Mouse (Mus musculus): ENCODE measurements at regions not wholly inside any gene's neighbourhood (a gene's known extent, or its start where the extent isn't known, plus 50 kb on each side); places are given as distances from the start of the nearest gene placed in this dataset.

- no peak overlapping the region for H3K4me2 ChIP-seq (ENCODE audit: low read length)
- no peaks in the 10 kb centered on the region for H3K36me3 ChIP-seq (ENCODE audit: insufficient read depth, low read length)
- H3K9me3 ChIP-seq (replicated peaks; ENCODE audit: low read length) = no peaks in the 10 kb centered on the region
- ATAC-seq (replicated peaks; ENCODE audit: low FRiP score, low read depth) (no peak), DNase-seq (ENCODE audit: low spot score) (no peak)
- no peak overlapping the region for H3K4me3 ChIP-seq (replicated peaks; ENCODE audit: low read depth, low read length)
- WGBS = 81% methylated on average over 9 of the region's 9 CpGs
- H3K27ac ChIP-seq = no peak overlapping the region
- H3K27me3 ChIP-seq (ENCODE audit: insufficient read depth, low read length) = no peaks in the 10 kb centered on the region
- no peak overlapping the region for H3K9ac ChIP-seq (ENCODE audit: low read depth, low read length)
- no peaks in the 10 kb centered on the region for H3K4me1 ChIP-seq (replicated peaks; ENCODE audit: insufficient read depth, low read length)
- no peak for TF ChIP-seq CTCF (IDR thresholded peaks at IDR 0.05; ENCODE audit: low read depth)
Observed at GRCm38 (mm10) chr9:88124322-88125005, 202.5 kb upstream of the Nt5e start.

GRCm38 (mm10) chr9:88163025-88163780, 163.8 kb upstream of the Nt5e start:
- H3K9me3 ChIP-seq (replicated peaks; ENCODE audit: low read length) = no peaks in the 10 kb centered on the region

GRCm38 (mm10) chr9:88177575-88178254, 149.3 kb upstream of the Nt5e start:
- Histone ChIP-seq H3K9me3 (replicated peaks; ENCODE audit: low read length) (no peaks in the 10 kb centered on the region), H3K4me2 (ENCODE audit: low read length) (no peak overlapping the region), H3K4me3 (replicated peaks; ENCODE audit: low read depth, low read length) (no peak overlapping the region), H3K4me1 (replicated peaks; ENCODE audit: insufficient read depth, low read length) (no peaks in the 10 kb centered on the region), H3K9ac (ENCODE audit: low read depth, low read length) (no peak overlapping the region), H3K27ac (no peak overlapping the region), H3K27me3 (ENCODE audit: insufficient read depth, low read length) (no peaks in the 10 kb centered on the region), H3K36me3 (ENCODE audit: insufficient read depth, low read length) (no peaks in the 10 kb centered on the region)
- DNase-seq (ENCODE audit: low spot score) (no peak), ATAC-seq (replicated peaks; ENCODE audit: low FRiP score, low read depth) (no peak)
- WGBS = 63% methylated on average over 4 of the region's 4 CpGs
- TF ChIP-seq CTCF (IDR thresholded peaks at IDR 0.05; ENCODE audit: low read depth) = no peak

More at GRCm38 (mm10) chr9:88163025-88163780, 163.8 kb upstream of the Nt5e start:
- Histone ChIP-seq H3K4me2 (ENCODE audit: low read length) (no peak overlapping the region), H3K4me1 (replicated peaks; ENCODE audit: insufficient read depth, low read length) (no peaks in the 10 kb centered on the region), H3K27me3 (ENCODE audit: insufficient read depth, low read length) (no peaks in the 10 kb centered on the region), H3K9ac (ENCODE audit: low read depth, low read length) (no peak overlapping the region), H3K36me3 (ENCODE audit: insufficient read depth, low read length) (no peaks in the 10 kb centered on the region), H3K27ac (no peak overlapping the region), H3K4me3 (replicated peaks; ENCODE audit: low read depth, low read length) (no peak overlapping the region)
- no peak for TF ChIP-seq CTCF (IDR thresholded peaks at IDR 0.05; ENCODE audit: low read depth)
- WGBS = 66% methylated on average over 6 of the region's 6 CpGs
- ATAC-seq (replicated peaks; ENCODE audit: low FRiP score, low read depth) (no peak), DNase-seq (ENCODE audit: low spot score) (no peak)

DNA sequence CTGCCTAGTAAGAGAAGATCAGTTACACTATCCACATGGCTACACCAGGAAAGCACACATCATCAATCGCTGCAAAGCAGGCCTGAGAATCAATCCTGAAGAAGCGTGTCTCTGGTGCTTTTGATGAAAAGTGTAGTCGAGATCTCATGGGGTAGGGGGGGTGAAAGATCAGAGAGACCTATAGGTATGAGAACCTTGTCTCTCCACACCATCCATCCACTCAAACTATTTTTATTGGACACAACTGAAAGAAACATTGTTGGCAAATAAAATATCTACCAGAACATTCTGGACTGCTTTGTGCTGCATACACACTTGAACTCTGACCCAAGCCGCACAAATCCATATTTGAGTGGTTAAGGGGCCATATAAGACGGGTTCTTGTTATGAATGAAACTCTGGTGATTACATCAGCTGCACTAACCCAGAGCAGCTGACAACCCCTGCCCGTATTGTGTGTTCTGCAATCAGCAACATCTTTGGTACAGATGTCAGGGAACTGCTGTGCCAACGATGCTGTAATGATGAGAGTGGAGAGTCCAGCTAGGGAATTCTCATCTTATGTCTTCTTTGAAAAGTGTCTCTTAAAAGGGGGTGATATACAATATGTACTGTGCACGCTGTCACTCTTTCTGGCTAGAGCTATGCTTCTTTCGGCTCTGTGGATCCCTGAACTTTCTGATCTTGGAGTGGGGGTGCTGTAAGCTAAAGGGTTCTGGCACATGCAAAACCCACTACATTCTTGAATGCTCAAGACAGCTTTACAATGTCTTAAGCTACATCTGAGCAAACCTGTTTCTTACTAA, 145.6 kb upstream of the Nt5e start:
- ATAC-seq (replicated peaks; ENCODE audit: low FRiP score, low read depth) = no peak
- H3K4me1 ChIP-seq (replicated peaks; ENCODE audit: insufficient read depth, low read length) = no peaks in the 10 kb centered on the region
- H3K4me3 ChIP-seq (replicated peaks; ENCODE audit: low read depth, low read length) = no peak overlapping the region
- no peak for DNase-seq (ENCODE audit: low spot score)
- no peaks in the 10 kb centered on the region for H3K36me3 ChIP-seq (ENCODE audit: insufficient read depth, low read length)
- no peak overlapping the region for H3K27ac ChIP-seq
- no peaks in the 10 kb centered on the region for H3K9me3 ChIP-seq (replicated peaks; ENCODE audit: low read length)
- no peaks in the 10 kb centered on the region for H3K27me3 ChIP-seq (ENCODE audit: insufficient read depth, low read length)
- TF ChIP-seq CTCF (IDR thresholded peaks at IDR 0.05; ENCODE audit: low read depth) = no peak
- H3K4me2 ChIP-seq (ENCODE audit: low read length) = no peak overlapping the region
- 71% methylated on average over 9 of the region's 9 CpGs for WGBS
- H3K9ac ChIP-seq (ENCODE audit: low read depth, low read length) = no peak overlapping the region

DNA sequence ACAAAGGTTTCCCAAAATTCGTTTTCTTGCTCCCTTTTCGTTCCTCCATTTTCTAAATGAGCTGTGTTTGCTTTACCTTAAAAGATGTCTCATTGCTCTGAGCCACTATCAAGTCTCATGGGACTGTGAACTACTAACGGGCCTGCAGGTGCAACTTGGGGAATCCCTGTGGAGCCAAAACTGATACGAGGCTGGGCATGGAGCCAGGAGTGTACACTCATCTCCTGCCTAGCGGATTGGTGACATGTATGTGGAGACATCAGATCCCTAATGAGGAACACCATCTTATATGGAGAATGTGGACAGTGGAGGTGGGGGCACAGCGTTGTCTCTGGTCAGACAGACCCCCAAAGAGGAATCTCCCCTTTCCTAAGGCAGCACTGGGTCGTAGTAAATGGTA, 119.6 kb upstream of the Nt5e start:
- Histone ChIP-seq H3K4me2 (ENCODE audit: low read length) (no peak overlapping the region), H3K27ac (no peak overlapping the region), H3K36me3 (ENCODE audit: insufficient read depth, low read length) (no peaks in the 10 kb centered on the region), H3K4me1 (replicated peaks; ENCODE audit: insufficient read depth, low read length) (no peaks in the 10 kb centered on the region), H3K9me3 (replicated peaks; ENCODE audit: low read length) (no peaks in the 10 kb centered on the region), H3K9ac (ENCODE audit: low read depth, low read length) (no peak overlapping the region), H3K27me3 (ENCODE audit: insufficient read depth, low read length) (no peaks in the 10 kb centered on the region), H3K4me3 (replicated peaks; ENCODE audit: low read depth, low read length) (no peak overlapping the region)
- 68% methylated on average over 7 of the region's 7 CpGs for WGBS
- no peak for TF ChIP-seq CTCF (IDR thresholded peaks at IDR 0.05; ENCODE audit: low read depth)
- ATAC-seq (replicated peaks; ENCODE audit: low FRiP score, low read depth) (no peak), DNase-seq (ENCODE audit: low spot score) (no peak)

- no peak for TF ChIP-seq CTCF (IDR thresholded peaks at IDR 0.05; ENCODE audit: low read depth)
- H3K9me3 ChIP-seq (replicated peaks; ENCODE audit: low read length) = no peaks in the 10 kb centered on the region
- H3K27me3 ChIP-seq (ENCODE audit: insufficient read depth, low read length) = no peaks in the 10 kb centered on the region
- H3K4me2 ChIP-seq (ENCODE audit: low read length) = no peak overlapping the region
- H3K4me3 ChIP-seq (replicated peaks; ENCODE audit: low read depth, low read length) = no peak overlapping the region
- no peaks in the 10 kb centered on the region for H3K36me3 ChIP-seq (ENCODE audit: insufficient read depth, low read length)
- no peaks in the 10 kb centered on the region for H3K4me1 ChIP-seq (replicated peaks; ENCODE audit: insufficient read depth, low read length)
- H3K27ac ChIP-seq = no peak overlapping the region
- no peak for DNase-seq (ENCODE audit: low spot score)
- H3K9ac ChIP-seq (ENCODE audit: low read depth, low read length) = no peak overlapping the region
- no peak for ATAC-seq (replicated peaks; ENCODE audit: low FRiP score, low read depth)
Observed at GRCm38 (mm10) chr9:88208022-88208421, 119.0 kb upstream of the Nt5e start.
